Mouse (Mus musculus) heart, embryonic 13.5 days (tissue): ENCODE results near the gene Cfap57. TPM values are rescaled to one million over a fixed set of nuclear protein-coding genes. Genes with fewer than 3 reads are reported as not detected.
"Not testable (repeated sequence)": the region's sequence is repeated elsewhere in the genome, so short reads cannot be mapped to it uniquely, and the experiment has no call there.

ENCODE experiments used
- ATAC-seq: fragments of 200-750 bp; cut with Nextera tagmentation; 2 replicates; pipeline ENCODE4 v1.8.0; 2017; ENCODE audit warnings: moderate TSS enrichment; ENCODE audit not compliant: insufficient number of reproducible peaks, low FRiP score, low TSS enrichment; ENCODE audit errors: extremely low read depth
- H3K27ac ChIP-seq: fragments of 300-500 bp; sonication (generic); replicated peaks from 2 replicates; pipeline ENCODE4 v1.5.1; 2015; ENCODE audit warnings: moderate library complexity, mild to moderate bottlenecking, inconsistent platforms
- H3K27me3 ChIP-seq: fragments of 300-500 bp; sonication (generic); replicated peaks from 2 replicates; pipeline ENCODE4 v1.6.1; 2015; ENCODE audit warnings: mild to moderate bottlenecking, inconsistent platforms
- H3K36me3 ChIP-seq: fragments of 300-500 bp; sonication (generic); 2 replicates; pipeline ENCODE4 v1.6.1; 2015; ENCODE audit warnings: mild to moderate bottlenecking, inconsistent platforms
- H3K4me1 ChIP-seq: fragments of 300-500 bp; sonication (generic); 2 replicates; pipeline ENCODE4 v1.6.1; 2015; ENCODE audit warnings: inconsistent platforms
- H3K4me2 ChIP-seq: fragments of 300-500 bp; sonication (generic); 2 replicates; pipeline ENCODE4 v1.6.1; 2015; ENCODE audit warnings: inconsistent platforms, mild to moderate bottlenecking, moderate library complexity
- H3K4me3 ChIP-seq: fragments of 300-500 bp; sonication (generic); 2 replicates; pipeline ENCODE4 v1.5.1; 2015; ENCODE audit warnings: moderate library complexity, mild to moderate bottlenecking, inconsistent platforms
- H3K9ac ChIP-seq: fragments of 300-500 bp; sonication (generic); 2 replicates; pipeline ENCODE4 v1.6.1; 2015; ENCODE audit warnings: inconsistent platforms, mild to moderate bottlenecking, moderate library complexity
- H3K9me3 ChIP-seq: fragments of 300-500 bp; sonication (generic); 2 replicates; pipeline ENCODE4 v1.6.1; 2016; ENCODE audit warnings: inconsistent platforms
- WGBS: fragments of 180-500 bp; shearing (Covaris S2); methylation state at CpG from one replicate; pipeline ENCODE4 v1.1.7; 2015; ENCODE audit warnings: mixed read lengths; 5-methylcytosine and 5-hydroxymethylcytosine counted together
- polyA plus RNA-seq: library from polyadenylated mRNA; unstranded; fragments of >200 nt; fragmentation: Nextera tagmentation; extraction: Ambion mirVana; gene quantifications from 2 replicates; pipeline ENCODE4 v1.2.1, GENCODE M21; 2015

Gene Cfap57
- polyA plus RNA-seq, 1 experiment from 2014 or later: 0.53 TPM

DNA sequence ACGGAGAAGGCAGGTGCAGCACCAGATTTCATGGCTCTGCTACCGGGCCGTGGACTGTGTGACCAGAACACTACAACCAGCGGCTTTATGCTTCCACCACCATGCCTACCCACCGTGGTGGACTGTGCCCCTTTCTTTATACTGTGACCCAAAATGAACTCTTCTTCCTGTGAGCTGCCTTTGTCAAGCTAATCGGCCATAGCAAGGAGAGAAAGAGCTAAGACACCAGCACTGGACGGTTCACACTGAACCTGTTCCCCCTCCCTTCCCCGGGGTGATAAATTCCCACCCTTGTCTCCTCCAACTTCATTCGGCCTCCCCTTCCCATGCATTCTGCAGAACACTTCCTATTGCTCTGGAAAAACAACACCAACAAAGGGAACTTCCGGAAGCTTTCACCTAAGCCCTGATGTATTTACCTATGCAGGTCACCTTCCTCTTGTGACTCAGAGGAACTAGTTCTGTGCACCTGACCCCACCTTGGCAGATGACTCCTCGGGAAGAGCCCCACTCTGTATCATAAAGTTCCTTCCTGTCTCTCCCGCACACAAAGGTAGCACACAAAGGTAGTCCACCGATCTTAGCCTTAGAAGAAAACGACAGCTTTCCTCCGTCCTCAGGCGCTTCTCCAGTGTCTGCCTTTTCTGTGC lies 103.0 kb downstream of the Cfap57 start:
- peak overlapping the region; percentile 33 for H3K4me2 ChIP-seq
- H3K4me3 ChIP-seq: no peak overlapping the region
- no peaks in the 10 kb centered on the region for H3K36me3 ChIP-seq
- WGBS: 38% methylated on average over 16 of the region's 16 CpGs
- H3K4me1 ChIP-seq: peaks cover 17% of the 10 kb centered on the region
- H3K27ac ChIP-seq: no peak overlapping the region
- H3K9ac ChIP-seq: no peak overlapping the region
- H3K27me3 ChIP-seq: peaks cover 19% of the 10 kb centered on the region; the same call in 1 of the 2 replicates
- H3K9me3 ChIP-seq: no peaks in the 10 kb centered on the region
- ATAC-seq: no peak

DNA sequence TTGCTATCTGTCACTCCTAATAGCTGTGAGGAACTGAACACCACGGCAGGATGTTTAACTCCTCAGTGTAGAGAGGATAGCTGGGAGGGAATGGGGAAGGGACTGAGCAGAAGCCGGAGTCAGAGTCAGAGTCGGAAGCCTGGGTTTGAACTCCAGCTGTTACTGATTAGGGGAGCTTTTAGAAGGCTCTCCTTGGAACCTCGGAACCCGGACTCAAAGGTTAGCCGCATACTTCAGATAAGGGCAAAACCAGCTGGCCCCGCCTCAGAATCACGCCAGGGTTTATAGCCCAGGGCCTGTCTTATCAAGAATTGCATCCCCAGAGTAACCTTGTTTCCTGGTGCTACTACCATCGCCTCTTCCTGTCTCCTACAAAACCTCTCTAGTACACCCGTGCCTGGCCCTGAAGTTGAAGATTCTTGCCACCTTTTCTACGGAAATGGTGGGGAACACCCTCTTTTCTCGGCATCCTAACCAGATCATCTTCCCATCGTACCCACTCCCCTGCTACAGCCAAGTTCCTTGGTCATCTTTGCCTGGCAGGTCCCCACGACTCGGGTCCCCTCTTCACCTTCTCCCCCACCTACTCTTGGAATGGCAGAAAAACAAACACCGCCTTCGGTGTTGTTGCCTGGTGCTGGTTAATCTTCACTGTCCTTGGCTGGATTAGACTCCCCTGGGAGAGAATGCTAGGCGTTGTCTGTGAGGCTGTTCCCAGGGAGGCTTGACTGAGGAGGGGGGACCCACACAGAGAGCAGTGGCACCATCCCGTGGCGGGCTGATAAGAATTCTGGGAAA lies 103.7 kb downstream of the Cfap57 start:
- Histone ChIP-seq H3K27ac (no peak overlapping the region), H3K27me3 (peaks cover 19% of the 10 kb centered on the region; the same call in 1 of the 2 replicates), H3K36me3 (no peaks in the 10 kb centered on the region), H3K4me1 (peaks cover 17% of the 10 kb centered on the region), H3K4me2 (peak overlapping the region; percentile 33), H3K9ac (no peak overlapping the region), H3K9me3 (no peaks in the 10 kb centered on the region), H3K4me3 (peak overlapping the region; percentile 12; the same call in 1 of the 2 replicates)
- no peak for ATAC-seq
- WGBS: 2% methylated on average over 20 of the region's 20 CpGs

DNA sequence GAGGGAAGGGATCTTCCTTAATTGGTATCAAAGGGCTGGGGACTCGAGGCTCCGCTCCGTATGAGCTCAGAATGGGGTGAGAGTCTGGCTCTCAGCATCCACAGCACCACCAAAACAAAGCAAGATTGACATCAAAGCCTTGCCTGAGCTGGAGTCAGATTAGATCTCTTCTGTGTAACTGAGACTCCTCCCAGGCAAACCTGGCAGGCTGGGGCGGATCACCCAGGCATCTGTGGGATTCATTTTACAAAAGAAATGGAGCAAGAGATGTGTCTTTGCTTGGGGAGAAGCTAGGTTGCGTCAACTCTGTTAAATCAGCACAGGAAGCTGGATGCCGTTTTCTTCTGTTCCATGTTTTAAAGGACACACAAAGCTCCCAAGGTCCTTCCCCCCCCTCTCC lies 111.5 kb downstream of the Cfap57 start:
- Histone ChIP-seq H3K27me3 (no peaks in the 10 kb centered on the region), H3K27ac (no peak overlapping the region), H3K4me1 (0 out of 2 replicates have a peak, but pooled peaks cover 3% of the 10 kb centered on the region), H3K4me3 (no peak overlapping the region), H3K9ac (no peak overlapping the region), H3K9me3 (no peaks in the 10 kb centered on the region), H3K4me2 (no peak overlapping the region), H3K36me3 (no peaks in the 10 kb centered on the region)
- 18% methylated on average over 6 of the region's 6 CpGs for WGBS
- ATAC-seq: no peak

DNA sequence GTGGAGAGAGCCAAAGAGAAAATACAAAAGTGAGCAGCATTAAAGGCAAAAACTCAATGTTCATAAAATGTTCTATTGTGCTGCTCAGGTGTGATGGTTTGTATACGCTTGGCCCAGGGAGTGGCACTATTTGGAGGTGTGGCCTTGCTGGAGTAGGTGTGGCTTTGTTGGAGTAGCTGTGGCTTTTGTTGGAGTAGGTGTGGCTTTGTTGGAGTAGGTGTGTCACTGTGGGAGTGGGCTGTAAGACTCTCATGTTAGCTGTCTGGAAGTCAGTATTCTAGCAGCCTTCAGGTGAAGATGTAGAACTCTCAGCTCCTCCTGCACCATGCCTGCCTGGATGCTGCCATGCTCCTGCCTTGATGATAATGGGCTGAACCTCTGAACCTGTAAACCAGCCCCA lies 113.4 kb downstream of the Cfap57 start:
- WGBS: 82% methylated on average over 1 of the region's 1 CpGs
- not testable (repeated sequence) for H3K27ac ChIP-seq, ATAC-seq, H3K36me3 ChIP-seq, H3K9ac ChIP-seq, H3K4me3 ChIP-seq, H3K4me2 ChIP-seq, H3K27me3 ChIP-seq, H3K4me1 ChIP-seq, H3K9me3 ChIP-seq

DNA sequence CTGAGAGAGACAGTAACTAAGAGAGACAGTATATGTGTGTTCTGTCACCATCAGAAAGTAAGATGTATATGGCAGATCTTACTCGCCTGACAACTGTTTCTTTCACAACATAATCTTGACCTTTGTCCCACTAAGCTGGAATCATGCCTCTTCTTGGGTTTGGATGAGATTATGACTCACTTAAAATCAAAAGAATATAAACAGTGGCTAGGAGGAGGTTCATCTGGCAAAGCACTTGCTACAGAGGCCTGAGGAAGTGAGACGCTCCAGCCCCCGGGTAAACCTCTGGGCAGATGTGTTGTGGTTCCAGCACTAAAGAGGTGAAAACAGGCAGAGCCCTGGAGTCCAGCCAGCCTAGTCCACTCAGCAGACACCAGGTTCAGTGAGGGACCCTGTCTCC lies 115.0 kb downstream of the Cfap57 start:
- H3K27me3 ChIP-seq: no peaks in the 10 kb centered on the region
- H3K4me2 ChIP-seq: no peak overlapping the region
- no peak overlapping the region for H3K9ac ChIP-seq
- no peaks in the 10 kb centered on the region for H3K36me3 ChIP-seq
- no peak overlapping the region for H3K27ac ChIP-seq
- H3K4me3 ChIP-seq: no peak overlapping the region
- H3K9me3 ChIP-seq: no peaks in the 10 kb centered on the region
- 49% methylated on average over 3 of the region's 3 CpGs for WGBS
- ATAC-seq: no peak
- H3K4me1 ChIP-seq: no peaks in the 10 kb centered on the region

Other genes starting within 250 kb of the Cfap57 start
- 4.1 and 4.4 TPM in 2 replicates for gene Szt2, start 211.5 kb downstream of the Cfap57 start, polyA plus RNA-seq
- 73.2 and 81.3 TPM in 2 replicates for gene Med8, start 211.4 kb downstream of the Cfap57 start, polyA plus RNA-seq
- gene Elovl1, start 192.7 kb downstream of the Cfap57 start, polyA plus RNA-seq: 56.4 and 63.2 TPM in 2 replicates
- 171 and 186 TPM in 2 replicates for gene Cdc20, start 183.4 kb downstream of the Cfap57 start, polyA plus RNA-seq
- gene Mpl, start 163.3 kb downstream of the Cfap57 start, polyA plus RNA-seq: 2.1 and 2.2 TPM in 2 replicates
- 57.7 and 61.1 TPM in 2 replicates for gene Tie1, start 130.7 kb downstream of the Cfap57 start, polyA plus RNA-seq
- 0.36 and 0.75 TPM in 2 replicates for gene 2610528J11Rik, start 93.8 kb downstream of the Cfap57 start, polyA plus RNA-seq
- gene Tmem125, start 76.7 kb downstream of the Cfap57 start, polyA plus RNA-seq: 0.24 and 0.43 TPM in 2 replicates
- 76.0 and 78.9 TPM in 2 replicates for gene Ebna1bp2, start within 50 bp of the Cfap57 start, polyA plus RNA-seq
- not detected in 2 replicates for gene Olfr62, start 38.2 kb upstream of the Cfap57 start, polyA plus RNA-seq
- 0.19 TPM in 1 of 2 replicates, not detected in the other for gene Olfr1342, start 72.0 kb upstream of the Cfap57 start, polyA plus RNA-seq
- not detected in 2 replicates for gene Olfr1341, start 82.7 kb upstream of the Cfap57 start, polyA plus RNA-seq
- gene Olfr1340, start 99.4 kb upstream of the Cfap57 start, polyA plus RNA-seq: not detected in 2 replicates
- not detected in 2 replicates for gene Olfr1339, start 111.4 kb upstream of the Cfap57 start, polyA plus RNA-seq
- gene Olfr1338, start 138.0 kb upstream of the Cfap57 start, polyA plus RNA-seq: not detected in 2 replicates
- not detected in 2 replicates for gene Olfr1337, start 161.8 kb upstream of the Cfap57 start, polyA plus RNA-seq
- not detected in 2 replicates for gene Olfr1335, start 189.2 kb upstream of the Cfap57 start, polyA plus RNA-seq
- gene Olfr1333, start 215.5 kb upstream of the Cfap57 start, polyA plus RNA-seq: not detected in 2 replicates
- not detected in 2 replicates for gene Olfr1331, start 243.9 kb upstream of the Cfap57 start, polyA plus RNA-seq